Mouse (Mus musculus): ENCODE measurements at regions not wholly inside any gene's neighbourhood (a gene's known extent, or its start where the extent isn't known, plus 50 kb on each side); places are given as distances from the start of the nearest gene placed in this dataset.

DNA sequence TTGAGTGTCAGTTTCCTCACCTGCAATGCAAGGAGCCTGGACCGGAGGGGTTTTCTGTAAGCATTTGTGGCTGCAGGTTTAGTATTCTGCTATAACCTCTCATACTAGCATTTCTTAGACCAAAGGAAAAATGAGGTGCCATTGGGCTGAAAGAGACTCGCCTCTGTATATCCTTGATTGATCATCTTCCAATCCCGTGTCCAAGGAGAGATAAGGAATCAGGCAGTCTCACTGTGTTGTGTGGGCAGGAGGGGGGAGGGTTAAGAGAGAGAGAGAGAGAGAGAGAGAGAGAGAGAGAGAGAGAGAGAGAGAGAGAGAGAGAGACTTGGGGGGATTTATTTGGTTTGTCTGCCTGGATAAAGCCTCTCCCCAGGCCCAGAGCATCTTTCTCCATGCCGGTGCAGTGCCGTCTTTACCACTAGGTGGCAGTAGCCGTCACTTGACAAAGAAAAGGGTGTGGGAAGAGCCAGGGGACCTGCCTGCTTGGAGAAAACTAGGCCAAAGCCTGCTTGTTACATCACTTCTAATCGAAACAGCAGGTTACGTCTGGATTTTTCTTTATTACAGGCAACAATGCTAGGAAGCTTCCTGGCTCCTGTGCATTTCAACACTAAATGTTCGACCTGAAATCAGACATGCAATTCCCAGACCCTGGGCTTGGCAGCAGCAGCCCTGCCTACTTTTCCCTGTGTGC lies 56.1 kb upstream of the Ces5a start:
- peak; percentile 31 for DNase-seq (ENCODE audit: low spot score)

GRCm38 (mm10) chr8:93592302-93592651 lies 56.6 kb upstream of the Ces5a start:
- DNase-seq (ENCODE audit: low spot score): no peak

GRCm38 (mm10) chr8:93598613-93599121 lies 63.0 kb upstream of the Ces5a start:
- no peak for DNase-seq (ENCODE audit: low spot score)

- DNase-seq (ENCODE audit: low spot score): no peak
Measured at GRCm38 (mm10) chr8:93599306-93599705, 63.7 kb upstream of the Ces5a start.

DNA sequence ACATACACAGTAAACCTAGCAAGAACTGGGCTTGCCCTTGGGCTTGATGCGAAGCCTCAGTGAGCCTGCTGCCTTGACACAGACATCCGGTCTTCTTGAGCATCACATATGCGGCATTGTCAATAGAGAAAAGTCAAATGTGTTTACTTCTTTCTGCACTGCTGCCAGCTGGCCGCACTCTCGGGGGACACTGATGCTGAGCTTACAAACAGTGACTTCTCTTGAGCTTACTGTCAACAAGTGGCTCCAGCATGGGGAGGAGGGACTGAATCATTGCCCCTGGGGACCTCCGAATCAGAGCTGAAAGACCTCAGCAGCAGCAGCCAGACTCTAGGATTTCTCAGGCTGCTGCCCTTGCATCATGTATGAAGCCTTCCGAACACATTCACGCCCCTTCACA lies 64.1 kb upstream of the Ces5a start:
- no peak for DNase-seq (ENCODE audit: low spot score)

DNA sequence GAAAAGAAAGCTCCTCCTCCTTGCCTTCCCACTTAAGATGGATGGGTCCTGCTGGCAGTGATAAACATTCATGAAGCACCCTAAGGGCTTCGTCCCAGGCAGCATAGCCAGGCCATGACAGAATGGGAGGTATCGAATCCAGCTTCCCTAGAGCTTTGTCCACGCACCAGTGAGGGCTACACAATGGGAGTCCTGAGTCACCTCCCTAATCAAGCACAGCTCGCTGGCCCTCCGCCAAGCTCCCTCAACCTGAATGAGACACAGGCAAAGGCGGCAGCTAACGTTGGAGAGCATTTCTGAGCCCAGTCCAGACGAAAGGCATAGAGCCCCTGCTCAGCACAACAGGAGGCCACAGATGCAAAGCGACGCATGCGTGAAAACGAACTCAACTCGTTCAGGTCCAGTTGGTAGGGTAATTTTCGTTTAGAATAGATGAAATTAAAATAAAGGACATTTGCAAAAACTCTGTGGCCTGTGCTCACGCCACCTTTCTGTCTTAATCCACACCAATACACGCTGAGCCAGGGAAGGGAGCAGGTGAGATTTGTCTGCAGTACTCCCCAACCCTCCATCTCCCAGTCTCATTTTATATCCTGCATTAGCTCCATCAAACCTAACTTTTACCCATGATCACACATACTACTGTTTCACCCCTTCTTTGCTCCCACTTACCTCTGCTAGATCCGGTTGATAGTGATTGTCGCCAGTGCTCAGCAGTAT lies 91.3 kb upstream of the Ces5a start:
- no peak for DNase-seq (ENCODE audit: low spot score)

DNA sequence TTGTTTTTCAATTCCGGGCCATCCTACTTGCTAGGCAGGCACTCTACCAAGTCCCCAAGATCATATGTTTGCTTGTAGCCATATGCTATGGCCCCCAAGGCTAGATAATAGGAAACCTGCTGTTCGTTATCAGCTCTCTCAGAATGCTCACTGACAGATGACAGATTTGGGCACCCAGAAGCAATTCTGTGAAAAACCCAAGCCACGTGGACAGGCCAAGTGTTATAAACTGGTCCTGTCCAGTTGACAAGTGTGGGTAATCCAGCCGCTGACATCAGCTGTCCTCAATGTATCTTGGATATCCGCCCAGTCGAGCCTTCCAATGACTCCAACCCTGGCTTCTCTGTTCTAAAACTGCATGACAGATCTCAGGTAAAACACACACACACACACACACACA lies 92.0 kb upstream of the Ces5a start:
- no peak for DNase-seq (ENCODE audit: low spot score)

DNA sequence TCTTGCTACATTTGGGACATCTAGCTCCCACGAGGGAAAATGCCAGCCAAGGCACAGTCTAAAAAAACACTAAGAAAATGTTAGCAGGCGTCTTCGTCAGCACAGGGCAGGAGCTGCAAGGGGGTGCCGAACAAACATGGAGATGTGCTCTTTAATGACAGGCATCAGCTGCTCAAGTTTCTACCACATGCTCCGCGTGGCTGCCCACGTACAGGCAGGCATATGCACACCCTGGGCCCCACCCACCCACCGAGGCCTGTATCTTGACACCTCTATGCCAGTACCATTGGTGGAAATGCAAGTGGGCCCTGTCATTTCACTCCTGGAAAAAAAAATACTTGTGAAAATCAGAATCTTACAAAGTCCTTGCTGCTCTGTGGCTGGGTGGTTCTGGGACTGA lies 97.3 kb upstream of the Ces5a start:
- DNase-seq (ENCODE audit: low spot score): no peak

DNA sequence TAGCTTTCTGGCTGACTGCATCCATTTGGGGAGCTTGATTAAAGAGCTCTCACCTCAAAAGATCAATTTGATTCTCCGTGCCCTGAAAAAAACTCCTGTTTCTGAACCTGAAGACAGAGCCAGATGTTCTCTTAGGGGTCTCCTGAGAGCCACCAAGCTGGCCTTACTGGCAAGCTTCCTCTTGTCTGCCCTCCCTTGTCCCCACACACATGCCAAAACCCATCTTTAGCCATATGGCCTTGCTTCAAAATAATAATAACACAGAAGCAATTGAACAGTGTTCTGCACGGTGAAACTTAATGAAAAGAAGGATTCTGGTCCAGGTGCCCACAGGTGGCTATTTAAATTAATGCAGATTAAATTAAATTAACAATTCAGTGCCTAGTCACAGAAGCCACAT lies 107.1 kb upstream of the Ces5a start:
- DNase-seq (ENCODE audit: low spot score): no peak

DNA sequence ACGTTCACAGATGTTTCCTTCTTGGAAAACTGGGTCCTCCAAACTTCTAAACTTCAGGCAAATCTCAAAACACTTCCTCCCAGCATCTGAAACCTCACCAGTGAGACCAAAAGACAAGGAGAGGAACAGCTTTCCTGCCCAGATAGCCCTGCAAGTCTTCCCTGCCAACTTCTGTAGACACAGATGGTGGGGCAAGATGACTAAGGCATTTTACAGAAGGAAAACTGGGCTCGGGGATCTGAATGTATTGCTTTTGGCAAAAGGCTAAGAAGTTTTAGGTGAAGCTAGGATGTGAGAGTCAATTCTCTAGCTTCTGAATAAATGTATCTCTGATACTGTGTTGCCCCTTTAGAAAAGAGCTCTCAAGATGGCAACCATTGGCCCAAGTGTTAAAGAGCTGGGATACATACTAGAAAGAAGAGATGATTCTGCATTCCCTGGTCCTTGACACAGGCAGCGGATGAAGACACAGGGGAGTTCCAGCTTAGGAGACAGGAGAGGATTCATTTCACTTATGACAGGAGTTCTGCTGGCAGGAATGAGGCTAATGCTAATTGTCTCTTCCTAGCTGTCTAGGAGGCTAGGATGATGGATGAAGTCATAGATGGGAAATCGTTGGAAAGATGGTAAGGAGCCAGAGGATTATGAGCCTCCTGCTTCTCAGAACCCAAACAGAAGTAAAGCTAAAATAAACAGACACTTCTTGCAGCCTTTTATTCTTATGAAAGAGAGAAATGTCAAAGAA lies 108.0 kb upstream of the Ces5a start:
- DNase-seq (ENCODE audit: low spot score): no peak

GRCm38 (mm10) chr8:93653421-93653820 lies 117.8 kb upstream of the Ces5a start:
- DNase-seq (ENCODE audit: low spot score): no peak

- DNase-seq (ENCODE audit: low spot score): no peak
Measured at GRCm38 (mm10) chr8:93653913-93654705, 118.5 kb upstream of the Ces5a start.

DNA sequence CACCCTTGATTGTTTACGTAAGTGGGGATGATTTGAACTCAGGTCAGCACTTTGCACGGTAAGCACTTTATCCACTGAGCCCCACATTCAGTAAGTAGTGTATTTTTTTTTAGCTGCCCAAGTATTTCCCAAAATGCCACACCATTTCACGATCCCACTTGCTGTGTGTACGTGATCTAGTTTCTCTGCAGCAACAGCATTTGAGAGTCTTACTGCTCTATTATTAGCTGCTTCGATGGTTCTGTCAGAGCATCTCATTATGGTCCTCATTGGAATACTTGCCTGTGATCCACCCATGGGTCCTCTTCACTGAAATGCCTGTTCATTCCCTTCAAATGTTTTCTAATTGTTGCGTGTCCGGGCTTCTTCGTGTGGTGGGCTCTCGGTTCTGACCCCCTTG lies 120.1 kb upstream of the Ces5a start:
- no peak for DNase-seq (ENCODE audit: low spot score)

GRCm38 (mm10) chr8:93661739-93662138 lies 126.1 kb upstream of the Ces5a start:
- DNase-seq (ENCODE audit: low spot score): peak; percentile 13

- no peak for DNase-seq (ENCODE audit: low spot score)
Measured at GRCm38 (mm10) chr8:93662219-93662618, 126.6 kb upstream of the Ces5a start.

- no peak for DNase-seq (ENCODE audit: low spot score)
Measured at GRCm38 (mm10) chr8:93663851-93664250, 128.2 kb upstream of the Ces5a start.

- no peak for DNase-seq (ENCODE audit: low spot score)
Measured at GRCm38 (mm10) chr8:93668306-93668705, 132.7 kb upstream of the Ces5a start.

DNA sequence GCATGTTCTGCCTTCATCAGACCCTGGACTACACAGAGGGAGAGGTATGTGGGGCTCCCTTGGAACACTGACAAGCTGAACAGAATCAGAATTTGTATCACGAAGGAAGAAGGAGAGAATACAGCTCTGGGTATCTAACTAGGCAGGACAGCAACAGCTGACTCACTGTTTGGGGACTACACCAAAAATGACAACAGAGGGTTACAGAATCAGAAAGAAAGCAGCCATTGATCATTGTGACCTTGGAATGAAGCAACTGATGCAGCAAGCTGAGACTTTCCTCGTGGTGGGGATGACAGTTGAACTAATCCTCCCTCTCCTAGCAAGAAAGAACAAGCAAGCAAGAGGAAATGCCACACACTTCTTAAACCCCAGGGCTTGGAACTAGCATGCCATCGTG lies 135.0 kb upstream of the Gnao1 start:
- no peak for DNase-seq (ENCODE audit: low spot score)

- no peak for DNase-seq (ENCODE audit: low spot score)
Measured at GRCm38 (mm10) chr8:93683773-93684391, 125.9 kb upstream of the Gnao1 start.

- DNase-seq (ENCODE audit: low spot score): no peak
Measured at GRCm38 (mm10) chr8:93684392-93684791, 125.4 kb upstream of the Gnao1 start.

GRCm38 (mm10) chr8:93688845-93689244 lies 120.9 kb upstream of the Gnao1 start:
- no peak for DNase-seq (ENCODE audit: low spot score)

All from c-Kit-positive CD71-positive TER-119-positive erythroid progenitor cells, embryonic 14.5 days (primary cell).